Mouse (Mus musculus): ENCODE measurements around the gene Dchs2. TPM values are rescaled to one million over a fixed set of nuclear protein-coding genes. Genes with fewer than 3 reads are reported as not detected.
A peak's percentile ranks its signal among the peaks of the same experiment; 100 is the strongest.

Gene Dchs2
- total RNA-seq, 2 experiments from 2014 or later: 5.0 to 5.3 TPM

- DNase-seq (ENCODE audit: low spot score in 2 of 2): no peak
These were observed 122.3 kb downstream of the Dchs2 start for GRCm38 (mm10) chr3:83250001-83250545.

- DNase-seq (ENCODE audit: low spot score in 2 of 2): no peak
These were observed 124.2 kb downstream of the Dchs2 start for GRCm38 (mm10) chr3:83251899-83252298.

GRCm38 (mm10) chr3:83259421-83259820 lies 131.7 kb downstream of the Dchs2 start:
- DNase-seq (ENCODE audit: low spot score in 2 of 2): no peak

GRCm38 (mm10) chr3:83266009-83266408 lies 138.3 kb downstream of the Dchs2 start:
- no peak for DNase-seq (ENCODE audit: low spot score in 2 of 2)

GRCm38 (mm10) chr3:83270228-83270627 lies 142.5 kb downstream of the Dchs2 start:
- no peak for DNase-seq (ENCODE audit: low spot score in 2 of 2)

GRCm38 (mm10) chr3:83270982-83271381 lies 143.2 kb downstream of the Dchs2 start:
- no peak for DNase-seq (ENCODE audit: low spot score in 2 of 2)

- DNase-seq (ENCODE audit: low spot score in 2 of 2): peak; percentile 53 to 84
These were observed 146.0 kb downstream of the Dchs2 start for GRCm38 (mm10) chr3:83273555-83274244.

- DNase-seq (ENCODE audit: low spot score in 2 of 2): no peak
These were observed 148.0 kb downstream of the Dchs2 start for GRCm38 (mm10) chr3:83275703-83276102.

- DNase-seq (ENCODE audit: low spot score in 2 of 2): no peak
These were observed 156.1 kb downstream of the Dchs2 start for GRCm38 (mm10) chr3:83283882-83284281.

- DNase-seq (ENCODE audit: low spot score in 2 of 2): peak; percentile 63 to 81
These were observed 159.2 kb downstream of the Dchs2 start for GRCm38 (mm10) chr3:83286975-83287405.

- no peak for DNase-seq (ENCODE audit: low spot score in 2 of 2)
These were observed 160.5 kb downstream of the Dchs2 start for GRCm38 (mm10) chr3:83288118-83288840.

GRCm38 (mm10) chr3:83290482-83290881 lies 162.7 kb downstream of the Dchs2 start:
- DNase-seq (ENCODE audit: low spot score in 2 of 2): no peak

GRCm38 (mm10) chr3:83290953-83291352 lies 163.2 kb downstream of the Dchs2 start:
- DNase-seq (ENCODE audit: low spot score in 2 of 2): no peak

- DNase-seq (ENCODE audit: low spot score in 2 of 2): no peak
These were observed 172.1 kb downstream of the Dchs2 start for GRCm38 (mm10) chr3:83299783-83300382.

GRCm38 (mm10) chr3:83303876-83304275 lies 176.1 kb downstream of the Dchs2 start:
- DNase-seq (ENCODE audit: low spot score in 2 of 2): no peak

GRCm38 (mm10) chr3:83345928-83346327 lies 218.2 kb downstream of the Dchs2 start:
- no peak for DNase-seq (ENCODE audit: low spot score in 2 of 2)

GRCm38 (mm10) chr3:83368500-83369068 lies 240.8 kb downstream of the Dchs2 start:
- no peak for DNase-seq (ENCODE audit: low spot score in 2 of 2)

GRCm38 (mm10) chr3:83369871-83370270 lies 242.1 kb downstream of the Dchs2 start:
- no peak for DNase-seq (ENCODE audit: low spot score in 2 of 2)

GRCm38 (mm10) chr3:83374333-83374732 lies 246.6 kb downstream of the Dchs2 start:
- no peak for DNase-seq (ENCODE audit: low spot score in 2 of 2)

- DNase-seq (ENCODE audit: low spot score in 2 of 2): no peak
These were observed 249.1 kb downstream of the Dchs2 start for GRCm38 (mm10) chr3:83376834-83377233.

Measured in layer of hippocampus, postnatal 14 days (tissue).